Mouse (Mus musculus) c-Kit-positive CD71-positive TER-119-positive erythroid progenitor cells, embryonic 14.5 days (primary cell): ENCODE results near the gene Chst8.

ENCODE experiments used
- DNase-seq: peaks from one replicate; pipeline ENCODE4 v3.0.0-alpha.2; 2013; ENCODE audit warnings: low spot score

The Chst8 gene

GRCm38 (mm10) chr7:34752151-34752762, 60.3 kb downstream of the Chst8 start:
- no peak for DNase-seq

- no peak for DNase-seq
These were observed 62.2 kb downstream of the Chst8 start for GRCm38 (mm10) chr7:34750350-34750749.

- peak; percentile 4 for DNase-seq
These were observed 62.8 kb downstream of the Chst8 start for GRCm38 (mm10) chr7:34749753-34750152.

- DNase-seq: no peak
These were observed 64.0 kb downstream of the Chst8 start for GRCm38 (mm10) chr7:34748501-34748900.

GRCm38 (mm10) chr7:34747661-34748060, 64.8 kb downstream of the Chst8 start:
- DNase-seq: no peak

- DNase-seq: no peak
These were observed 65.9 kb downstream of the Chst8 start for GRCm38 (mm10) chr7:34746586-34746985.

- DNase-seq: no peak
These were observed 66.3 kb downstream of the Chst8 start for GRCm38 (mm10) chr7:34746165-34746564.

GRCm38 (mm10) chr7:34745426-34745825, 67.1 kb downstream of the Chst8 start:
- DNase-seq: no peak

GRCm38 (mm10) chr7:34744994-34745393, 67.5 kb downstream of the Chst8 start:
- no peak for DNase-seq

GRCm38 (mm10) chr7:34743411-34744085, 69.0 kb downstream of the Chst8 start:
- no peak for DNase-seq

GRCm38 (mm10) chr7:34739371-34739770, 73.1 kb downstream of the Chst8 start:
- no peak for DNase-seq

- no peak for DNase-seq
These were observed 75.3 kb downstream of the Chst8 start for GRCm38 (mm10) chr7:34737206-34737605.

- DNase-seq: no peak
These were observed 78.2 kb downstream of the Chst8 start for GRCm38 (mm10) chr7:34734348-34734747.

- DNase-seq: no peak
These were observed 83.6 kb downstream of the Chst8 start for GRCm38 (mm10) chr7:34728931-34729330.

GRCm38 (mm10) chr7:34725206-34725605, 87.3 kb downstream of the Chst8 start:
- DNase-seq: no peak

- DNase-seq: no peak
These were observed 89.8 kb downstream of the Chst8 start for GRCm38 (mm10) chr7:34722551-34723230.

GRCm38 (mm10) chr7:34722151-34722550, 90.4 kb downstream of the Chst8 start:
- DNase-seq: no peak

- DNase-seq: no peak
These were observed 90.9 kb downstream of the Chst8 start for GRCm38 (mm10) chr7:34721650-34722048.

- no peak for DNase-seq
These were observed 91.4 kb downstream of the Chst8 start for GRCm38 (mm10) chr7:34720882-34721649.

- peak; percentile 14 for DNase-seq
These were observed 92.9 kb downstream of the Chst8 start for GRCm38 (mm10) chr7:34719599-34719998.

GRCm38 (mm10) chr7:34718651-34719050, 93.9 kb downstream of the Chst8 start:
- no peak for DNase-seq

GRCm38 (mm10) chr7:34717161-34717810, 95.2 kb downstream of the Chst8 start:
- no peak for DNase-seq
